Mouse (Mus musculus) forebrain, embryonic 10.5 days (tissue): ENCODE measurements around the gene Dlx6. TPM values are rescaled to one million over a fixed set of nuclear protein-coding genes. Genes with fewer than 3 reads are reported as not detected.

ENCODE experiments used
- DNase-seq: peaks from one replicate; pipeline ENCODE4 v3.0.0-alpha.2; 2017; ENCODE audit warnings: low spot score; ENCODE audit errors: extremely low spot score
- H3K27ac ChIP-seq: fragments of 300-500 bp; sonication (generic); 2 replicates; pipeline ENCODE4 v1.5.1; 2016; ENCODE audit warnings: mild to moderate bottlenecking
- H3K27me3 ChIP-seq: fragments of 300-500 bp; sonication (generic); 2 replicates; pipeline ENCODE4 v1.6.1; 2016; ENCODE audit warnings: mild to moderate bottlenecking; ENCODE audit not compliant: poor library complexity, severe bottlenecking
- H3K36me3 ChIP-seq: fragments of 300-500 bp; sonication (generic); replicated peaks from 2 replicates; pipeline ENCODE4 v1.6.1; 2016; ENCODE audit warnings: mild to moderate bottlenecking, moderate library complexity
- H3K4me1 ChIP-seq: fragments of 300-500 bp; sonication (generic); 2 replicates; pipeline ENCODE4 v1.6.1; 2016
- H3K4me3 ChIP-seq: fragments of 300-500 bp; sonication (generic); 2 replicates; pipeline ENCODE4 v1.5.1; 2016; ENCODE audit warnings: mild to moderate bottlenecking, moderate library complexity
- H3K9me3 ChIP-seq: fragments of 300-500 bp; sonication (generic); 2 replicates; pipeline ENCODE4 v1.6.1; 2016; ENCODE audit warnings: mild to moderate bottlenecking, moderate library complexity
- WGBS: fragments of 180-500 bp; shearing (Covaris S2); methylation state at CpG from one replicate; pipeline ENCODE4 v1.1.7; 2016; 5-methylcytosine and 5-hydroxymethylcytosine counted together
- polyA plus RNA-seq: library from polyadenylated mRNA; unstranded; fragments of >200 nt; fragmentation: Nextera tagmentation; extraction: Ambion mirVana; gene quantifications from 2 replicates; pipeline ENCODE4 v1.2.1, GENCODE M21; 2016

Dlx6 gene
- polyA plus RNA-seq: 0.95 and 1.1 TPM in 2 replicates

- peak within 1 kb of the TSS; percentile 57 for H3K4me3 ChIP-seq
- H3K9me3 ChIP-seq: no peaks in the 10 kb centered on the region
- DNase-seq: peak; percentile 75
- peaks cover 42% of the 10 kb centered on the region for H3K4me1 ChIP-seq
- H3K27ac ChIP-seq: peak within 1 kb of the TSS; percentile 80
- WGBS: under 1% methylated on average over 48 of the region's 52 CpGs
- H3K36me3 ChIP-seq: no peaks in the 10 kb centered on the region
- peaks cover 100% of the 10 kb centered on the region for H3K27me3 ChIP-seq
Measured at GRCm38 (mm10) chr6:6863160-6863870, at the start of gene Dlx6. Dlx6 (plus strand) TSS chr6:6863334.

- Histone ChIP-seq H3K4me3 (no peak overlapping the region), H3K27ac (no peak overlapping the region), H3K4me1 (peaks cover 16% of the 10 kb centered on the region), H3K36me3 (no peaks in the 10 kb centered on the region), H3K27me3 (peaks cover 34% of the 10 kb centered on the region), H3K9me3 (0 out of 2 replicates have a peak, but pooled peaks cover 4% of the 10 kb centered on the region)
- no peak for DNase-seq
- 87% methylated on average over 6 of the region's 6 CpGs for WGBS
Measured at GRCm38 (mm10) chr6:6816821-6817220, 46.3 kb upstream of the Dlx6 start.

GRCm38 (mm10) chr6:6818036-6818788 lies 44.9 kb upstream of the Dlx6 start:
- peaks cover 16% of the 10 kb centered on the region for H3K4me1 ChIP-seq
- H3K27me3 ChIP-seq: peaks cover 34% of the 10 kb centered on the region
- H3K27ac ChIP-seq: no peak overlapping the region
- H3K9me3 ChIP-seq: 0 out of 2 replicates have a peak, but pooled peaks cover 4% of the 10 kb centered on the region
- no peak overlapping the region for H3K4me3 ChIP-seq
- no peak for DNase-seq
- WGBS: 59% methylated on average over 9 of the region's 9 CpGs
- no peaks in the 10 kb centered on the region for H3K36me3 ChIP-seq

GRCm38 (mm10) chr6:6819134-6819533 lies 44.0 kb upstream of the Dlx6 start:
- no peak overlapping the region for H3K27ac ChIP-seq
- DNase-seq: no peak
- 23% methylated on average over 7 of the region's 7 CpGs for WGBS
- H3K4me1 ChIP-seq: peaks cover 16% of the 10 kb centered on the region
- 0 out of 2 replicates have a peak, but pooled peaks cover 4% of the 10 kb centered on the region for H3K9me3 ChIP-seq
- no peaks in the 10 kb centered on the region for H3K36me3 ChIP-seq
- peaks cover 34% of the 10 kb centered on the region for H3K27me3 ChIP-seq
- no peak overlapping the region for H3K4me3 ChIP-seq

GRCm38 (mm10) chr6:6825313-6825712 lies 37.8 kb upstream of the Dlx6 start:
- no peak overlapping the region for H3K27ac ChIP-seq

GRCm38 (mm10) chr6:6826861-6827260 lies 36.3 kb upstream of the Dlx6 start:
- Histone ChIP-seq H3K27ac (no peak overlapping the region), H3K36me3 (no peaks in the 10 kb centered on the region), H3K4me1 (no peaks in the 10 kb centered on the region), H3K27me3 (no peaks in the 10 kb centered on the region), H3K9me3 (no peaks in the 10 kb centered on the region), H3K4me3 (no peak overlapping the region)
- 100% methylated on average over 1 of the region's 1 CpGs for WGBS
- DNase-seq: no peak

More at GRCm38 (mm10) chr6:6825313-6825712, 37.8 kb upstream of the Dlx6 start:
- no peaks in the 10 kb centered on the region for H3K9me3 ChIP-seq
- H3K4me1 ChIP-seq: no peaks in the 10 kb centered on the region
- H3K36me3 ChIP-seq: no peaks in the 10 kb centered on the region
- no peak overlapping the region for H3K4me3 ChIP-seq
- no peak for DNase-seq
- H3K27me3 ChIP-seq: peaks cover 7% of the 10 kb centered on the region

- 83% methylated on average over 7 of the region's 7 CpGs for WGBS
- Histone ChIP-seq H3K27ac (no peak overlapping the region), H3K4me1 (no peaks in the 10 kb centered on the region), H3K27me3 (no peaks in the 10 kb centered on the region), H3K36me3 (no peaks in the 10 kb centered on the region), H3K9me3 (no peaks in the 10 kb centered on the region), H3K4me3 (no peak overlapping the region)
- DNase-seq: no peak
Measured at GRCm38 (mm10) chr6:6830446-6830845, 32.7 kb upstream of the Dlx6 start.

GRCm38 (mm10) chr6:6833301-6833700 lies 29.8 kb upstream of the Dlx6 start:
- Histone ChIP-seq H3K9me3 (no peaks in the 10 kb centered on the region), H3K4me1 (no peaks in the 10 kb centered on the region), H3K27me3 (peaks cover 6% of the 10 kb centered on the region; the same call in 1 of the 2 replicates), H3K27ac (no peak overlapping the region), H3K4me3 (no peak overlapping the region), H3K36me3 (no peaks in the 10 kb centered on the region)
- no peak for DNase-seq
- WGBS: 92% methylated on average over 3 of the region's 3 CpGs

- H3K4me1 ChIP-seq: peaks cover 7% of the 10 kb centered on the region
- no peaks in the 10 kb centered on the region for H3K9me3 ChIP-seq
- no peak overlapping the region for H3K27ac ChIP-seq
- no peak for DNase-seq
- 15% methylated on average over 4 of the region's 4 CpGs for WGBS
- H3K36me3 ChIP-seq: no peaks in the 10 kb centered on the region
- H3K27me3 ChIP-seq: peaks cover 100% of the 10 kb centered on the region
- no peak overlapping the region for H3K4me3 ChIP-seq
Measured at GRCm38 (mm10) chr6:6848541-6848940, 14.6 kb upstream of the Dlx6 start.

GRCm38 (mm10) chr6:6849744-6850143 lies 13.4 kb upstream of the Dlx6 start:
- H3K27me3 ChIP-seq: peaks cover 100% of the 10 kb centered on the region
- no peak overlapping the region for H3K27ac ChIP-seq
- peaks cover 7% of the 10 kb centered on the region for H3K4me1 ChIP-seq
- no peak for DNase-seq
- H3K9me3 ChIP-seq: no peaks in the 10 kb centered on the region
- under 1% methylated on average over 12 of the region's 12 CpGs for WGBS
- H3K4me3 ChIP-seq: no peak overlapping the region
- H3K36me3 ChIP-seq: no peaks in the 10 kb centered on the region

- WGBS: 1% methylated on average over 26 of the region's 26 CpGs
- no peak overlapping the region for H3K4me3 ChIP-seq
Measured at GRCm38 (mm10) chr6:6850324-6851060, 12.6 kb upstream of the Dlx6 start.

GRCm38 (mm10) chr6:6851166-6851565 lies 12.0 kb upstream of the Dlx6 start:
- H3K4me1 ChIP-seq: peaks cover 18% of the 10 kb centered on the region
- H3K27ac ChIP-seq: no peak overlapping the region
- H3K27me3 ChIP-seq: peaks cover 100% of the 10 kb centered on the region
- DNase-seq: no peak
- H3K9me3 ChIP-seq: no peaks in the 10 kb centered on the region
- H3K4me3 ChIP-seq: no peak overlapping the region
- H3K36me3 ChIP-seq: no peaks in the 10 kb centered on the region
- WGBS: 5% methylated on average over 10 of the region's 10 CpGs

More at GRCm38 (mm10) chr6:6850324-6851060, 12.6 kb upstream of the Dlx6 start:
- Histone ChIP-seq H3K4me1 (peaks cover 11% of the 10 kb centered on the region), H3K27me3 (peaks cover 100% of the 10 kb centered on the region), H3K36me3 (no peaks in the 10 kb centered on the region), H3K27ac (no peak overlapping the region), H3K9me3 (no peaks in the 10 kb centered on the region)
- DNase-seq: peak; percentile 37
